Comparison of ENCODE assay signal across 23 mouse cellular contexts in the genomic region with DNA sequence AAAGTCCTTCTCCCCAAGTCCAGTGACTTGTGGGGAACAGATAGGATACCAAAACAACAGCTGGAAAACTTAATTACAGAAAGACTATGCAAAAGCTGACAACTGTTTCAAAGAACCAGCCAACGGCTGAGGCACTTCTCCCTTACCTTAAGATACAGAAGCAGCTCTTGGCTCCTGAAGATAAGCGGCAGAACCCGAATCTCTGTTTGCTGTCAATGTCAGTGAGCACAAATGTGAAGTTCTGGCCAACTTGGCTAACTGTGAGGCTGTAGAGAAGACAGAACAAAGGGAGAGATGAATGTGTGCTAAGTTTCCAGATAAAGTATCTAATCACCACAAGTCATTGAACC.
A peak's percentile ranks its signal among the peaks of the same experiment; 100 is the strongest.
DNase-seq lines count a peak whose midpoint lies in the region; ATAC-seq lines count a peak whose summit lies in the region.
"Had no signal": no experiment of that assay in that cellular context is flagged by ENCODE, and none has a peak within 500 bp of the region (broad histone marks: within the 10 kb centered on the region; RNA-seq: fewer than 3 reads in every experiment).

No protein-coding gene starts in this region.

- intact Hi-C loops in heart, postnatal 25 days (cut with DNase I): no loop called here

- no peak overlapping the region for H3K4me3 ChIP-seq in heart, embryonic 11.5 days (ENCODE audit: low read depth, low read length)
- 0 out of 2 replicates have a peak overlapping the region, but pooled peaks have one; percentile 1 for H3K4me3 ChIP-seq in liver, embryonic 16.5 days (ENCODE audit: low read depth, low read length)
- no peak overlapping the region for H3K4me3 ChIP-seq in forebrain, embryonic 14.5 days (ENCODE audit: low read depth, low read length)
- H3K4me3 ChIP-seq: embryonic facial prominence, embryonic 12.5 days; forebrain, embryonic 10.5 days; heart, embryonic 15.5 days; hindbrain, embryonic 10.5 days; midbrain, embryonic 12.5 days; neural tube, embryonic 15.5 days had no signal

- H3K4me1 ChIP-seq in heart, embryonic 11.5 days (ENCODE audit: control insufficient read depth, insufficient read depth, low read length): peaks cover 33% of the 10 kb centered on the region
- H3K4me1 ChIP-seq in liver, embryonic 16.5 days (ENCODE audit: control insufficient read depth, low read depth, low read length): peaks cover 31% of the 10 kb centered on the region
- H3K4me1 ChIP-seq in forebrain, embryonic 14.5 days (ENCODE audit: control insufficient read depth, insufficient read depth, low read length): no peaks in the 10 kb centered on the region
- H3K4me1 ChIP-seq: embryonic facial prominence, embryonic 12.5 days; midbrain, embryonic 12.5 days; neural tube, embryonic 15.5 days had no signal

- no peaks in the 10 kb centered on the region for H3K9me3 ChIP-seq in heart, embryonic 11.5 days (replicated peaks; ENCODE audit: control insufficient read depth, low read length)
- H3K9me3 ChIP-seq in liver, embryonic 16.5 days (replicated peaks; ENCODE audit: control insufficient read depth, low read length): no peaks in the 10 kb centered on the region
- no peaks in the 10 kb centered on the region for H3K9me3 ChIP-seq in forebrain, embryonic 14.5 days (replicated peaks; ENCODE audit: control insufficient read depth, low read length)
- H3K9me3 ChIP-seq: embryonic facial prominence, embryonic 12.5 days; forebrain, embryonic 10.5 days; heart, embryonic 15.5 days; hindbrain, embryonic 10.5 days; midbrain, embryonic 12.5 days; neural tube, embryonic 15.5 days had no signal

- H3K4me2 ChIP-seq in heart, embryonic 11.5 days: peak overlapping the region; percentile 29
- H3K4me2 ChIP-seq in liver, embryonic 16.5 days (ENCODE audit: low read depth, low read length): peak overlapping the region; percentile 50
- H3K4me2 ChIP-seq in forebrain, embryonic 14.5 days (ENCODE audit: low read length): no peak overlapping the region
- H3K4me2 ChIP-seq: embryonic facial prominence, embryonic 12.5 days; heart, embryonic 15.5 days; midbrain, embryonic 12.5 days; neural tube, embryonic 15.5 days had no signal

- no peaks in the 10 kb centered on the region for H3K36me3 ChIP-seq in heart, embryonic 11.5 days (ENCODE audit: control insufficient read depth, insufficient read depth, low read length)
- H3K36me3 ChIP-seq in liver, embryonic 16.5 days (ENCODE audit: control insufficient read depth, insufficient read depth): no peaks in the 10 kb centered on the region
- peaks cover 5% of the 10 kb centered on the region; the same call in 1 of the 2 replicates for H3K36me3 ChIP-seq in forebrain, embryonic 14.5 days (ENCODE audit: control insufficient read depth, insufficient read depth, low read length)
- H3K36me3 ChIP-seq: heart, embryonic 15.5 days; hindbrain, embryonic 10.5 days; midbrain, embryonic 12.5 days had no signal

- WGBS in heart, embryonic 11.5 days (ENCODE audit: insufficient replicate concordance): 6% methylated on average over 3 of the region's 3 CpGs
- WGBS in liver, embryonic 16.5 days (ENCODE audit: insufficient replicate concordance): 19% methylated on average over 3 of the region's 3 CpGs
- WGBS in forebrain, embryonic 14.5 days: 50% methylated on average over 3 of the region's 3 CpGs

- no peaks in the 10 kb centered on the region for H3K27me3 ChIP-seq in heart, embryonic 11.5 days (ENCODE audit: control insufficient read depth, insufficient read depth, low read length)
- H3K27me3 ChIP-seq in liver, embryonic 16.5 days (ENCODE audit: control insufficient read depth, insufficient read depth, low read depth, low read length): no peaks in the 10 kb centered on the region
- no peaks in the 10 kb centered on the region for H3K27me3 ChIP-seq in forebrain, embryonic 14.5 days (replicated peaks; ENCODE audit: control insufficient read depth, insufficient read depth, low read length)
- H3K27me3 ChIP-seq: embryonic facial prominence, embryonic 12.5 days; heart, embryonic 15.5 days; midbrain, embryonic 12.5 days; neural tube, embryonic 15.5 days had no signal

- H3K27ac ChIP-seq in heart, embryonic 11.5 days (ENCODE audit: low read depth, low read length): peak overlapping the region; percentile 54
- peak overlapping the region; percentile 71 for H3K27ac ChIP-seq in liver, embryonic 16.5 days (ENCODE audit: low read length)
- no peak overlapping the region for H3K27ac ChIP-seq in forebrain, embryonic 14.5 days (ENCODE audit: low read depth, low read length)
- H3K27ac ChIP-seq: embryonic facial prominence, embryonic 12.5 days; heart, embryonic 15.5 days; hindbrain, embryonic 10.5 days; midbrain, embryonic 12.5 days; neural tube, embryonic 15.5 days had no signal

- DNase-seq in heart, postnatal 25 days (ENCODE audit: low spot score): no peak
- peak; percentile 96 for DNase-seq in MEL-GATA-1-ER (ENCODE audit: extremely low read depth, low read depth)
- DNase-seq in frontal cortex, postnatal 25 days (ENCODE audit: low spot score in 2 of 2): no peak
- no peak for DNase-seq in kidney, postnatal 14 days
- no peak for DNase-seq in forebrain, embryonic 14.5 days (ENCODE audit: low spot score)
- DNase-seq: adrenal gland, adult 8-10 months; cerebellum, adult 2 months; gastrocnemius, postnatal 10 days; kidney, adult 2 months; layer of hippocampus, postnatal 36 days; lung, adult 18-20 months; retina, postnatal 1 day; thymus, postnatal 4 days had no signal

- ATAC-seq in heart, embryonic 11.5 days (replicated peaks; ENCODE audit: insufficient number of reproducible peaks, low FRiP score, low TSS enrichment): no peak
- peak; percentile 72 for ATAC-seq in erythroid progenitor cell, adult 5-6 weeks (replicated peaks; ENCODE audit: low FRiP score, poor library complexity, severe bottlenecking)
- ATAC-seq in liver, embryonic 16.5 days (ENCODE audit: low read depth): peak; percentile 85
- ATAC-seq in forebrain, embryonic 14.5 days: no peak
- ATAC-seq: CD4-positive, CD25-positive, alpha-beta regulatory T cell, adult 4 months had no signal

- no peak overlapping the region for H3K9ac ChIP-seq in heart, embryonic 11.5 days (ENCODE audit: low read depth, low read length)
- no peak overlapping the region for H3K9ac ChIP-seq in liver, embryonic 16.5 days (ENCODE audit: low read depth, low read length)
- H3K9ac ChIP-seq in forebrain, embryonic 14.5 days (ENCODE audit: low read length): no peak overlapping the region
- H3K9ac ChIP-seq: embryonic facial prominence, embryonic 12.5 days; heart, embryonic 15.5 days; midbrain, embryonic 12.5 days; neural tube, embryonic 15.5 days had no signal

Comparison
In these comparisons a context has a peak if more than half of its experiments do, and no peak if none do; other contexts are left out.
1. ATAC-seq: peak in erythroid progenitor cell, adult 5-6 weeks (single experiment) and liver, embryonic 16.5 days (single experiment); none in heart, embryonic 11.5 days (single experiment) and forebrain, embryonic 14.5 days (single experiment).